Mouse (Mus musculus): ENCODE data around the gene Gm8082.
"Not testable (repeated sequence)": the region's sequence is repeated elsewhere in the genome, so short reads cannot be mapped to it uniquely, and the experiment has no call there.

The Gm8082 gene

GRCm38 (mm10) chr14:42993524-42993923 lies at the start of gene Gm8082:
TSS of gene Gm8082 (minus strand) at chr14:42993624.
- DNase-seq (ENCODE audit: low read depth): not testable (repeated sequence)

- not testable (repeated sequence) for DNase-seq (ENCODE audit: low read depth)
Measured at GRCm38 (mm10) chr14:43015528-43015927, 22.1 kb upstream of the Gm8082 start, which contains the start of gene Gm10376. TSS of gene Gm10376 (minus strand) at chr14:43015628.

Data from 416B (cell line).